Mouse (Mus musculus): ENCODE data around the gene Hipk2.

Gene Hipk2

DNA sequence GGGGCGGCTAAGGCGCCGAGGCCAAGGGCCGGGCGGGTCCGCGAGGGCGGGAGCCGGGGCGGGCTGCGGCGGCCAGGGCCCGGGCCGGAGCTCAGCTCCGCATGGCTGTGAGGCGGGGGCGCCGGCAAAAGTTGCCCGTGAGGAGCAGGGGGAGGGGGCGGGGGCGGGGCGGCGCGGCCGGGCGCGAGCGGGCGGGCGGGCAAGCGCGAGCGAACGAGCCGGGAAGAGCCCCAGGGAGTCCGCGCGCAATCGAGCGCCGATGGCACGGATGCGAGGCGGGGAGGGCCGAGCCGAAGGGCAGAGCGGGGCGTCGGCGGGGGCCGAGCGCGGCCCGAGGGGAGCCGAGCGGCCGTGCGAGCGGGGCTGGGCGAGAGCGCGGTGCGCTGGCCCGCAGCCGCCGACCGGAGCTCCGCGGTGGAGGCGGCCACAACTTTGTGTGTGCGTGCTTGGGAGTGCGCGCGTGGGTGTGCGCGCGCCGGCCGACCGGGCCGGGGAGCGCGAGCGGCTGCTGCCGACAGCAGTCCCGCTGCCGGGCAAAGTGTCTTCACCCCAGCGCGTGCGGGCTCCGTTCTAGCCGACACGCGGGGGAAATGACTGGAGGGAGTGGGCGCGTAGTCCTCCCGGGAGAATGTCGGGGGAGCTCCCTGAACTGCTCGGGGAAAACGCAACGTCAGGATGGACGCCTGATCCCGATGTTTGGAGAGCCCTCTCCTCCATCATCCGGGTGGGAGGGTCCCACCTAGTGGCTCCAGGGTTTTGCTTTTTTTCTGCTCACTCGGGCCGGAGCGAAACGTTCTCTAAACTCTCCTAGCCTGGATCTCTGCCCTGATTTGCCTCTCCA, at the start of gene Hipk2:
Gene Hipk2, minus strand, starts transcription at position 95 of the 841 bp plus-strand sequence.
- peak; percentile 73 for DNase-seq (ENCODE audit: low read depth, low spot score)

DNA sequence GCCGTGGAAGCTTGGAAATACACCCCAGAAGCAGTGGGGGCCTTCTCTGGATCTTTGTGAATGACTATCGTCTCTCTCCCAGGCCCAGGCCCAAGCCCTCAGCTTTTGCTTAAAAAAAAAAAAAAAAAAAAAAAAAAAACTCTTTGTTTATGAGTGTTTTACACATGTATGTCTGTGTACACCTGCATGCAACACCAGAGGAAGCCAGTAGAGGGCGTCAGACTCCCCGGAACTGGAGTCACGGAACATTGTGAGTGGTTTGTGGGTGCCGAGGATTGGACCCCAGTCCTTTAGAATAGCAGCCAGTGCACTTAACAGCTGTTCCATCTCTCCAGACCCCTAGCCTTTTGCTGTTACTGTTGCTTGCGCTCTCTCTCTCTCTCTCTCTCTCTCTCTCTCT, 49.8 kb upstream of the Hipk2 start:
- peak; percentile 87 for DNase-seq (ENCODE audit: low read depth, low spot score)

DNA sequence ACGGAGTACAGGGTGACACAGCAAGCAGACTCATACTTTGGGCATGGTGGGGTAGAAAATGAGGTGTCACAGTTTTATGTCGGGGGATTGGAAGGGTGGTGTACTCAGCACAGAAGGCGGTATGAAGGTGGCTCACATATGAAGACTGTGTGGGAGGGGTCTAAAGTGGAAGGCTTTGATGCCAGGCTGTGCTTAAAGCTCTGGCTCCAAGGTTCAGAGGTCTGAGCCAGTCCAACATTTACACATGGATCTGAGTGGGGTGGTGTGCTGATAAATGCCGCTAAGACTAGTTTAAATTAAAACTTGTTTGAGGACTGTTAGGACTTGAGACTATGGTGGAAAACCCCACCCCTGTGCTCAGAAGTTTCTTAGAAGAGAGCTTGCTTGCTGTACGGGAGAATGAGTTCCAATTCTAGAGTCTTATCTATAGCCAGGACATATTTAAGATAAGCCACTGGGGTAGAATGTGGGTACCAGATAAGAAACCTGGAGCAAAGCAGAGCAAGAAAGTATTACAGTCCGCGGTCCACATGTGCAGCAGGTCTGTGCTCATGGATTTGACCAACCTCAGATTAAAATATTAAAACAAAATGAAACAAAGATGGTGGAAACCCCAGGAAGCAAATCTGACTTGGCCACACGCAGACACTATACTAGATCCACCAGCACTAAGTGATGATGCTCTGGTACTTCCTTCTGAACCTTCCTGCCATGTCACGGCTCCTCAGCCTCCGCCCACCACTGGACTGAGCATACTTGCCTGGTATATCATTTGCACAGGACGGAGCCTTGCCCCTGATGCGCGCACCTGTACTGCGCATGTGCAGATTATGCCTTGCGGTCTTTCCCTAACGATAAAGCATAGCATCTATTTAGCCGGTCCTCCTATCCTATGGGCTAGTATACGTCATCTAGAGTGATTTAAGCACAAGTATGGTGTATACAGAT, 48.2 kb upstream of the Hipk2 start:
- DNase-seq (ENCODE audit: low read depth, low spot score): no peak

- no peak for DNase-seq (ENCODE audit: low read depth, low spot score)
These were observed 47.5 kb upstream of the Hipk2 start for GRCm38 (mm10) chr6:38923450-38923849.

- no peak for DNase-seq (ENCODE audit: low read depth, low spot score)
These were observed 46.6 kb upstream of the Hipk2 start for GRCm38 (mm10) chr6:38922517-38922916.

- DNase-seq (ENCODE audit: low read depth, low spot score): no peak
These were observed 45.8 kb upstream of the Hipk2 start for GRCm38 (mm10) chr6:38921810-38922116.

DNA sequence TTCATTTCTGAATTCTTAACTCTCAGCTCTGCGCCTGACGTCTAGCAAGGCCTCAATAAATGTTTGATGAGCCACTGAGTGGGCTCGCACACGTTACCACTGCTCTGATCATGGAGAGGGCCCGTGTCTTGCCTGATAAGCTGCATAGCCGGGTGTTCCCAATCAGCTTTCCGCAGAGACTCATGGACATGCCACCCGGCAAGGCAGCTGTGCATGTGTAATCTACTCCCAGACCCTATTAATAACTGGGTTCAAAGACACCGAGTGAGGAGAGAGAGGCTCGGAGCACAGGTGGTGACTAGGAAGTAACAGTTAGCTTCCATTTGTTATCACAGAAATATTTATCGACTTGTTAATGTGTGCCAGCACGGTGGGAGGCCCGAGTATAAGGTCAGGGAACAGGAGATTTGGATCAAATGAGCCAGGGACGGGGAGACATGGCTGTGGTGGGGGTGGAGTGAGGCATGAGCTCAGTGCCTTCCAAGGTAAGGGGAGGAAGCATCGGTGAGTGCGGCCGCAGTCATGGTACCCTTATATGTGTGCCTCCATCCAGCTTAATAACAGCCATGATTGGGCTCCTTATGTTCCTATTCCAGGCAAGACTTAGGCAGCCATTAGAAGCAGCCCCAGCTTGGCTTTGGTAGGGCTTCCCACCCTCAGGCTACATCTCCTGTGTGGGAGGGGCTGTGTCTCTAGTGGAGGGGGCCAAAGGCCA, 45.3 kb upstream of the Hipk2 start:
- no peak for DNase-seq (ENCODE audit: low read depth, low spot score)

DNA sequence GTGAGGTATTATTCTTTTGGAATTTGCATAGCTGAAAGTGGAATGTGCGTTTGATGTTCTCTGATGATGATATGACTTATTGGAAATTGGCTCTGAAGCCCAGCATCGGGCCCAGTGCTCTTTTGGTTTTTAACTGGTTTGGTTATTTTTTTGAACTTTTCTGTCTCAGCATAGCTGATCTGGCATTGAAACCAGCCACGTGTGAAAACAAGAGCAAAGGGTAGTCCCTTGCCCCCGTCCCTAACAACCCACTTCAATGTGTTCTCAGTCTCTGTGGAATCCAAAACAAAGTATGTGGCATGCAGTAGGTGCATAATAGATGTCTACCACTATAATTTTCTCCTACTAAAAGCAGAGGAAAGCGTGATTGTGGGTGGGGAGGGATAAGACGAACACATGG, 44.2 kb upstream of the Hipk2 start:
- no peak for DNase-seq (ENCODE audit: low read depth, low spot score)

DNA sequence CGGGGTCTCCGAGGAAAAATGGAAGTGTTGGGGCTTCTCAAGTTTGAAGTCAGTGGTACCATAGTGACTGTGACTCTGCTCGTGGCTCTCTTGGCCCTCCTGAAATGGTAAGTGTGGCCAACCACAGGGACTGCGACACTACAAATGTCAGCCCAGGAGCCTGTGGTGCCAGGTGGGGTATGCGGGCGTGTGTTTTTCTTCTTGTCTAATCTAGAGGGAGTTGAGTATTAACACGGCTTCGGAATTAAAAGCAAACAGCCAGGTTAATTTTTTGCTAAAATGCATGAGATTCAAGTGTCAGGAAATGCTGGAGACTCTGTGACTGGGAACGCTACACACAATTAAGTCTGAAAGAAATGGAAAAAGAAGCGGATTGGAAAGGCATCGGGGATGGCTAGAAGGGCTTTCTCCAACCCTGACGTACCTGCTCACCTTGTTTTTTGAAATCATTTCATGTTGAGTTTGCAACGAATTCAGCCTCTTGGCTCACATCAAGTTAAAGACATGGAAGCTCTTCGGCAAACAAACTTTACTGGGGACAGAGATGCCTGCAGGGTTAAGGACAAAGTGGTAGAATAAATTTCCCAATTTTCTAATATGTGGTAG, 43.3 kb upstream of the Hipk2 start:
- DNase-seq (ENCODE audit: low read depth, low spot score): no peak

DNA sequence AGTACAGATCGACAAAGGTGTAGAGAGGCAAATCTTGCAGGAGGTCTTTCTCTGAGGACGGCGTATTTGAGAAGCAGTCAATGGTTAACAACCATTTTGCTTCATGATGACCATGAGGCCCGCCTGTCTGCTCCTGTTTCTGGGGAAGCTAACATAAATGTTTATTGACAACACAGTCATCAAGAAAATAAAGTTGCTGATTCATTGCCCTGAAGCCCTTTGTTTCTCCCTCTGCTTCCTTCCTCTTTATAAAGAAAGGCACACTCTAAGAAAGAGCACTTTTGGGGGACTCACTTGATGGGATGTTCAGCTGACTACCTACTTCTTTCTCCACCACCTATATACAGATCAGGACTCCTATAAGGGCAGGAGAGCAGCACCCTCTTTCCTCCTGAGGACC, 42.8 kb upstream of the Hipk2 start:
- DNase-seq (ENCODE audit: low read depth, low spot score): no peak

GRCm38 (mm10) chr6:38917415-38917814, 41.5 kb upstream of the Hipk2 start:
- no peak for DNase-seq (ENCODE audit: low read depth, low spot score)

DNA sequence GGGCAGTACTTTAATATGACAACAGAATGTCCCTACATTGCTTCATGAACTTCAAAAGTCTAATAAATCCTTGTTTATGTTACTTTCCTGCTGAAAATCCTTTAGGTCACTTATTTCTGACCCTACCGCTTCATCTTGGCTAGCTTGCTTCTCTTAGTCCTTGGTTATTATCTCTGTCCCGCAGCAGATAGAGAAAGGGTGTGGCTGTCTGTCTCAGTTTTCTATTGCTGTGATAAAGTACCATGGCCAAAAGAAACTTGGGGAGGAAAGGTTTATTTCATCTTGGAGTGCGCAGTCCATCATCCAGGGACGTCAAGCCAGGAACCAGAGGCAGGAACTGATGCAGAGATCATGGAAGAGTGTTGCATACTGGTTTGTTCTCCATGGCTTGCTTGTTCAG, 40.6 kb upstream of the Hipk2 start:
- no peak for DNase-seq (ENCODE audit: low read depth, low spot score)

DNA sequence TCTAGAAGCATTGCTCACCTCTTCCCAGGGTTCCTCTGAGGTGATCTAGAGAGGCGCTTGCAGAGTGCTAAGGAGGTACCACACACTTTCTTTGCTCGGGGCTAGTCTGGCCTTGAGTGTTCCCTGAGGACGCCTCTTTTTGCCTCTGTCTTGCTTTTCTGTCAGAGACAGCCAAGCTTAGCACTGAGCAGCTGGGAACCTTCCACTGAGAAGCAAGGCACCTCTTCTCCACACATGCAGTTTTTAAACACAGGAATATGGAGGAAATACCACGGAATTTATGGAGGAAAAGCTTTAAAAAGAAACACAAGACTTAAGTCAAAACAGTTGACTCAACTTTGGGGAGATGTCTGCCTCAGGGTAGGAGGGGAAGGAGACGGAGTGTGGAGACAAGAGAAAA, 39.8 kb upstream of the Hipk2 start:
- DNase-seq (ENCODE audit: low read depth, low spot score): no peak

- DNase-seq (ENCODE audit: low read depth, low spot score): no peak
These were observed 38.2 kb upstream of the Hipk2 start for GRCm38 (mm10) chr6:38914181-38914580.

GRCm38 (mm10) chr6:38913386-38914042, 37.5 kb upstream of the Hipk2 start:
- no peak for DNase-seq (ENCODE audit: low read depth, low spot score)

DNA sequence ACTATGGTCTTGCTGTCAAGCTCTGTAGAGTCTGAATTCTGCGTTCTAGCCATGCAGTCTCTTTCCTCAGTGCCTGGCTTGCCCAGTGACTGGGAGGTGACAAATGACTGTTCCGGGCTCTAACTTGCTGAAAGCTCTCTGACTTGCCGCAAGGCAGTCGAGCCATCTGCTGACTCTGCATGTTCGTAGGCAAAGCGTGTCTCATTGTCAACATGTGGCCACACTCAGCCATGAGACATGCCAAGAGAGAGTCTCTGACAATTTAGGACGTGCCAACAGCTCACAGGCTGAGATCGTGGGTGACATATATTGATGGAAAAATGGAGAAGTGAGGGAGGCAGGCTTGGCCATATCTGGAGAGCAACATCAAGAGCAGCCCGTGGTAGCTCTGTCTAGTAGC, 36.9 kb upstream of the Hipk2 start:
- DNase-seq (ENCODE audit: low read depth, low spot score): no peak

- DNase-seq (ENCODE audit: low read depth, low spot score): no peak
These were observed 36.2 kb upstream of the Hipk2 start for GRCm38 (mm10) chr6:38912121-38912660.

DNA sequence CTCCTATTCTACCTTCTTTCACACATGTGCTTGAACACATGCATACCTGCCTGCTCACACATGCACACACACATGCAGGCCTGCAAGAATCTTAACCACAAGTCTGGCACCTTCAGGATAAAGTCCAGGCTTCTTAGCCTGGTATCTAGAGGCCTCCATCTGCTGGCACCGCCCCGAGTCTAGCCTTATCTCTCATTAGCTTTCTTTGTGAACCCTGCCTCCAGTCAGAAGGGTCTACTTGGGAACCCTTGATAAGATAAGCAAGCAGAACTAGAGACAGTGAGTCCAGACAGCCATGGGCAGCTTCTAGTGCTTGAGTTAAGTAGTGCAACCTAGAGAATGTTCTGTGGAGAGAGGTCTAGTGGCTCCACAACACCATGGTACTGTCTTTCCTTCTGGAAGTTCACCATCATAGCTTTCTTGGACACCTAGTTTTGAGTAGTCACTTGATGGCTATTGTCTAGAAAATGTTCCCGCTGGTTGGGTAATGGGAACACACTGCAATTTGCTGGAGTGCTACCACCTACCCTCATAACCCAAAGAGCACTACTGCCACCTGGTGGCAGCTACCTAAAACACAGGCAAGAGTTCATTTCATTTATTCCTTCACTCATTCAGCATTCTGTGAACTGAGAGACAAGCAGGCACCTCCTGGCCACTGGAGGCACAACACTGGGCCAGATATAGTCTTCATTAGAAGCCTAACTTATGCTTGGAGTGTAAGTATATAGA, 35.0 kb upstream of the Hipk2 start:
- peak; percentile 85 for DNase-seq (ENCODE audit: low read depth, low spot score)

DNA sequence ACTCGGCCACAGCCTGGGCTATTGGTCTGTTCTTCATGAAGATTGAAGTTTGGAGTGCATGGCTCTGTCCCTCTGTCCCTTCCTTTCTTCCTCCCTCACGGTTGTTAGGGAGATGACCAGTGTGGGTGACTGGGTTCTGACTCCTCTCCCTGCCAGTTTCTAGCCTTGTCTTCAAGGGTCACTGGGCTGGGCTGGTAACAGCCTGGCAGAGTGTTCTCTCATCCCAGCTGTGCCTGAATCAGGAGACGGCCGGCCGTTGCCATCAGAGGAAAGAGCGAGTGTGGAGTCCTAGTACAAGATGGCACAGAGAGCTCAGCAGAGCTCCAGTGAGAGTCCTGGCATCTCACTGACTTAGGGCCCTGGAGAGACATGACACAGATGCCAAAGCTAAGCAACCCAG, 32.4 kb upstream of the Hipk2 start:
- no peak for DNase-seq (ENCODE audit: low read depth, low spot score)

DNA sequence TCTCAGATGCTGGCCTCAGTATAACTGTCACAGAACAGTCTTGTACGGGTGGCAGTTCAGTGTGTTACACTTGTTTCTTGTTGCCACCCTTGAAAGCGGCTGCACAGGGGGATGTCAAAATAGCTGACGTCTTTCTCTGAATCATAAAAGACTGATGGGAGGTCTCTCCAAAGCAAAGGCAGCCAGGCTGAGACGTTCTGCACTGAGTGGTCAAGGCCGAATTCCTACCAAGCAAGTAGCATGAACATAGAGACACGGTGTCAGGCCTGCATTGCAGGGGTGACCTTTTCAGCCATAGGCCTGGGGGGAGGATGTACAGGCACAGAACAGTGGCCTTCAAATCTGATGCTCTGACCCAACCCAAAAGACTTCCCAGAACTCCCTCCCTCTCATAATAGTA, 30.0 kb upstream of the Hipk2 start:
- peak; percentile 21 for DNase-seq (ENCODE audit: low read depth, low spot score)

Measured in ES-CJ7 (cell line).